Mouse (Mus musculus): ENCODE measurements at regions not wholly inside any gene's neighbourhood (a gene's known extent, or its start where the extent isn't known, plus 50 kb on each side); places are given as distances from the start of the nearest gene placed in this dataset.

DNA sequence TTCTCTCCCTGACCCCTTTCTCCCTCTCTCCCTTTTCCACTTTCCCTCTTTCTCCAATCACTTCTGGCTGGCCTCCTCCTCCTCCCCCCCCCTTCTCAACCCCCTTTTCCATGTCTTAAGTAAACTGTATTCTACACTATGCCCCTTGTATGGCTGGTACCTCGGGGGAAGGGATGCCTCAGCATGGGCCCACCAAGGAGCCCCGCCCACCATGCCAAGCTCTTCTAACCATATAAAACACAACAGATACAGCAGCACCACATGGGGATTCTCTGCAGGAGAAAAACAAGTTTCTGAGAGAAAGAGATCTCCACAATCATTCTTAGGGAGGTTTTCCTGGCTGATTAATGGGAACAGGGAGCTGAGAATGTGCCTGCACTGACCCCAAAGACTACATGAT lies 196.6 kb upstream of the Trib2 start:
- H3K4me2 ChIP-seq = no peak overlapping the region
- H3K9ac ChIP-seq = no peak overlapping the region
- H3K4me3 ChIP-seq = no peak overlapping the region
- no peaks in the 10 kb centered on the region for H3K9me3 ChIP-seq
- ATAC-seq (ENCODE audit: low read depth) = no peak
- no peaks in the 10 kb centered on the region for H3K36me3 ChIP-seq
- peaks cover 10% of the 10 kb centered on the region; the same call in 1 of the 2 replicates for H3K4me1 ChIP-seq (replicated peaks)
- 83% methylated on average over 2 of the region's 2 CpGs for WGBS
- no peaks in the 10 kb centered on the region for H3K27me3 ChIP-seq
- H3K27ac ChIP-seq (replicated peaks) = no peak overlapping the region

- H3K27me3 ChIP-seq = no peaks in the 10 kb centered on the region
- no peaks in the 10 kb centered on the region for H3K36me3 ChIP-seq
- H3K9me3 ChIP-seq = no peaks in the 10 kb centered on the region
- peaks cover 10% of the 10 kb centered on the region; the same call in 1 of the 2 replicates for H3K4me1 ChIP-seq (replicated peaks)
- H3K9ac ChIP-seq = no peak overlapping the region
- WGBS = 63% methylated on average over 4 of the region's 4 CpGs
- no peak overlapping the region for H3K4me3 ChIP-seq
- no peak for ATAC-seq (ENCODE audit: low read depth)
- H3K27ac ChIP-seq (replicated peaks) = no peak overlapping the region
- H3K4me2 ChIP-seq = no peak overlapping the region
Observed at GRCm38 (mm10) chr12:16012081-16012480, 195.4 kb upstream of the Trib2 start.

GRCm38 (mm10) chr12:16009822-16010620 lies 193.3 kb upstream of the Trib2 start:
- no peak overlapping the region for H3K4me2 ChIP-seq
- no peak for ATAC-seq (ENCODE audit: low read depth)
- 64% methylated on average over 10 of the region's 10 CpGs for WGBS
- H3K36me3 ChIP-seq = no peaks in the 10 kb centered on the region
- no peaks in the 10 kb centered on the region for H3K27me3 ChIP-seq
- H3K27ac ChIP-seq (replicated peaks) = no peak overlapping the region
- H3K4me1 ChIP-seq (replicated peaks) = peaks cover 10% of the 10 kb centered on the region; the same call in 1 of the 2 replicates
- no peak overlapping the region for H3K4me3 ChIP-seq
- no peak overlapping the region for H3K9ac ChIP-seq
- H3K9me3 ChIP-seq = no peaks in the 10 kb centered on the region

GRCm38 (mm10) chr12:16008763-16009515 lies 192.2 kb upstream of the Trib2 start:
- H3K9me3 ChIP-seq = no peaks in the 10 kb centered on the region
- 56% methylated on average over 3 of the region's 3 CpGs for WGBS
- H3K9ac ChIP-seq = no peak overlapping the region
- H3K4me3 ChIP-seq = no peak overlapping the region
- no peaks in the 10 kb centered on the region for H3K27me3 ChIP-seq
- H3K4me1 ChIP-seq (replicated peaks) = peaks cover 10% of the 10 kb centered on the region; the same call in 1 of the 2 replicates
- no peak overlapping the region for H3K4me2 ChIP-seq
- 0 out of 2 replicates have a peak overlapping the region, but pooled peaks have one; percentile 3 for H3K27ac ChIP-seq (replicated peaks)
- no peaks in the 10 kb centered on the region for H3K36me3 ChIP-seq
- no peak for ATAC-seq (ENCODE audit: low read depth)

DNA sequence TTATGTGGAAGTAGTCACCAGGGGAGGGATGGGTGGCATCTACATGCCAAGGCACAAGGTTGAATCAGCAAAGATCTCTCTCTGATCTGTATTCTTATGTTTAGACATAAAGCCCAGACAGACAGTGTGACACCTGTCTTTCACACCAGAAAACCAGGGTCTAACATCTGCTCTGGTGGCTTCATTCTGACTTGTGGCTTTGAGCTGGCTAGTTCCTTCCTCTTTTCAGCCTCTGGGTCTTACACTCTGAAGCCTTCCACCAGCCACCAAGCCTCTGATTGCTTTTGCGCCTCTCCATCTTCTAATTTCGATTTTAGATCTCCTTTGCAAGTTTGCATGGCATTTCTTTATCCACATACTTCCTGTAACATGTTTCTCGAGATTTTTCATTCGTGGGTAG lies 191.5 kb upstream of the Trib2 start:
- Histone ChIP-seq H3K4me1 (replicated peaks) (peaks cover 10% of the 10 kb centered on the region; the same call in 1 of the 2 replicates), H3K36me3 (no peaks in the 10 kb centered on the region), H3K9ac (no peak overlapping the region), H3K4me2 (no peak overlapping the region), H3K4me3 (no peak overlapping the region), H3K9me3 (no peaks in the 10 kb centered on the region), H3K27ac (replicated peaks) (no peak overlapping the region), H3K27me3 (no peaks in the 10 kb centered on the region)
- ATAC-seq (ENCODE audit: low read depth) = no peak
- 84% methylated on average over 4 of the region's 4 CpGs for WGBS

DNA sequence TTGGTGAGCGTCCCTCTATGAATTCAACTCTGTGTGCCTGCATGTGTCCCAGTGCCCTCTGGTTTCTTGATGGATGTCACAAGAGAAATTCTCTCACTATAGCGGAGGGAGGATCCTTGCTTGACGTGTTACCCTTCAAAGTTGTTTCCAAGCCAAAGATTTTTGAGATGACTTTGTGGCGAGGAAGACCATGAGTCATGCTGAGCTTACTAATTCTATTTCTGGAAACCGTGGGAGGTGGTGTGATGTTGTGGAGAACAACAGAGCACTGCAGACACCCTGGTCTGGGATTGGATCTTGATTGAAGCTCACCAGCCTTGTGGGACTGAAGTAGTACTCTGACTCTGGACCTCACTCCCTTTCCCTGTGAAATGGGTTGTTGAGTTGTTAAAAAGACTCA lies 190.0 kb upstream of the Trib2 start:
- 88% methylated on average over 5 of the region's 5 CpGs for WGBS
- Histone ChIP-seq H3K36me3 (no peaks in the 10 kb centered on the region), H3K9ac (no peak overlapping the region), H3K4me2 (no peak overlapping the region), H3K27ac (replicated peaks) (no peak overlapping the region), H3K9me3 (no peaks in the 10 kb centered on the region), H3K4me3 (no peak overlapping the region), H3K4me1 (replicated peaks) (peaks cover 5% of the 10 kb centered on the region; the same call in 1 of the 2 replicates), H3K27me3 (no peaks in the 10 kb centered on the region)
- ATAC-seq (ENCODE audit: low read depth) = no peak

- Histone ChIP-seq H3K27ac (replicated peaks) (no peak overlapping the region), H3K4me2 (no peak overlapping the region), H3K9me3 (no peaks in the 10 kb centered on the region), H3K4me3 (no peak overlapping the region), H3K27me3 (no peaks in the 10 kb centered on the region), H3K36me3 (no peaks in the 10 kb centered on the region), H3K9ac (no peak overlapping the region), H3K4me1 (replicated peaks) (peaks cover 1% of the 10 kb centered on the region; the same call in 1 of the 2 replicates)
- 89% methylated on average over 5 of the region's 5 CpGs for WGBS
- ATAC-seq (ENCODE audit: low read depth) = no peak
Observed at GRCm38 (mm10) chr12:16006286-16006685, 189.6 kb upstream of the Trib2 start.

DNA sequence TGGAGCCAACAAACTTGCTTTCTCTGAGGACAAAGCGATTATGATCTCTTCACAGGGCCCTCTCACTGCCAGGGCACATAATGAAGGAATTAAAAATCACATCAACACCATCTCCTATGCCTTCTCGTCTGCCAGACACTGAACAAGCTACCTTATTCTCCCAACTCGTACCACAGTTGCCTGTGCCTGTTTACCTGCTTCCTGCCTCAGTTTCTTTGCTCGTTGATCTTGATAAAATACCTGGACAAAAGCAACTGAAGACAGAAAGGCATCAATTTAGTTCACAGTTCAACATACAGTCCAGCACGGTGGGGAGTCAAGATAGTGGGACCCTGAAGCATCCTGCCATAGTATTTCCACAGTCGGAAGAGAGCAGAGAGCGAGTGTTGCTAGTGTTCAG lies 185.1 kb upstream of the Trib2 start:
- Histone ChIP-seq H3K9ac (no peak overlapping the region), H3K27ac (replicated peaks) (no peak overlapping the region), H3K9me3 (no peaks in the 10 kb centered on the region), H3K4me2 (no peak overlapping the region), H3K4me3 (no peak overlapping the region), H3K4me1 (replicated peaks) (no peaks in the 10 kb centered on the region), H3K36me3 (no peaks in the 10 kb centered on the region), H3K27me3 (no peaks in the 10 kb centered on the region)
- no peak for ATAC-seq (ENCODE audit: low read depth)
- WGBS = 91% methylated on average over 7 of the region's 7 CpGs

GRCm38 (mm10) chr12:16001225-16001624 lies 184.5 kb upstream of the Trib2 start:
- ATAC-seq (ENCODE audit: low read depth) = no peak
- no peak overlapping the region for H3K27ac ChIP-seq (replicated peaks)
- no peak overlapping the region for H3K4me2 ChIP-seq
- no peak overlapping the region for H3K4me3 ChIP-seq
- H3K4me1 ChIP-seq (replicated peaks) = no peaks in the 10 kb centered on the region
- no peaks in the 10 kb centered on the region for H3K9me3 ChIP-seq
- WGBS = 83% methylated on average over 5 of the region's 5 CpGs
- no peaks in the 10 kb centered on the region for H3K27me3 ChIP-seq
- no peak overlapping the region for H3K9ac ChIP-seq
- H3K36me3 ChIP-seq = no peaks in the 10 kb centered on the region

GRCm38 (mm10) chr12:15998331-15998730 lies 181.6 kb upstream of the Trib2 start:
- no peak overlapping the region for H3K4me2 ChIP-seq
- no peak overlapping the region for H3K27ac ChIP-seq (replicated peaks)
- H3K36me3 ChIP-seq = no peaks in the 10 kb centered on the region
- H3K4me3 ChIP-seq = no peak overlapping the region
- no peaks in the 10 kb centered on the region for H3K9me3 ChIP-seq
- no peak for ATAC-seq (ENCODE audit: low read depth)
- no peak overlapping the region for H3K9ac ChIP-seq
- no peaks in the 10 kb centered on the region for H3K4me1 ChIP-seq (replicated peaks)
- no peaks in the 10 kb centered on the region for H3K27me3 ChIP-seq

DNA sequence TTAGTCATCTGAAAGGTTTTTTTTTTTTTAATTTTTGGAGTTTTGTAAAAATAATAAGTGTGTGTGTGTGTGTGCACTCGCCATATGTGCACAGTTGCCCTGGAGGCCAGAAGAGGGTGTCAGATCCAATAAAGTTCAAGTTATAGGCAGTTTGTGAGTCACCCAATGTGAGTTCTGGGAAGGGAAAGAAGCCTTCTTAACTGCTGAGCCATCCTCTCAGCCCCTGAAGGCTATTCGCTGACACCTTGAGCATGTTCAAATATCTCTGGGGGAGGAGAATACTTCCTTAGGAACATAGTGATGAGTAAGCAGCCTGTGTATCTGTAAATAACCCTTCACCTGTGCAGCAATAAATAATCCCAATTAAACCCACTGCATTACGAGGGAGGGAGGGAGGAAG lies 177.1 kb upstream of the Trib2 start:
- Histone ChIP-seq H3K27me3 (no peaks in the 10 kb centered on the region), H3K4me3 (no peak overlapping the region), H3K4me2 (no peak overlapping the region), H3K9me3 (no peaks in the 10 kb centered on the region), H3K4me1 (replicated peaks) (no peaks in the 10 kb centered on the region), H3K27ac (replicated peaks) (no peak overlapping the region), H3K9ac (no peak overlapping the region), H3K36me3 (no peaks in the 10 kb centered on the region)
- whole genome bisulfite sequencing = 77% methylated on average over 3 of the region's 3 CpGs
- no peak for ATAC-seq (ENCODE audit: low read depth)

DNA sequence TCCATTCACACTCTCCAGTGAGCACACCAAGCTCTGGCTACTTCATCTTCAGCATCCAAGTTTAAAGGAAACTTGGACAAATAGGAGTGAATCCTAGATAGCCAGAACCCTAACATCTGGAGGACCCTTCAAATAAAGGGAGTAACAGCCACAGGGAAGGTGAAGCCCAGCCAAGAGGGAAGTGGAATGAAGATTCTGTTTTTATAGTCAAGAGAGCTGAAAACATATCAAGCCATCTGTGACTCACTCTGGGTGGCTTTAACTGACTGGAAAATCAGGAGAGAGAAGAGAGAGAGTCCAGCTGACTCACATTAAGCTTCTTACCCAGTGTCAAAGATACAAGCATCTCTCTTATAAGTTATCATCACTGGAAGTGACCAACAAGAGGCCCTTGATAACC lies 169.6 kb upstream of the Trib2 start:
- no peaks in the 10 kb centered on the region for H3K9me3 ChIP-seq
- no peak overlapping the region for H3K9ac ChIP-seq
- H3K27ac ChIP-seq (replicated peaks) = no peak overlapping the region
- ATAC-seq (ENCODE audit: low read depth) = no peak
- no peaks in the 10 kb centered on the region; the same call in 1 of the 2 replicates for H3K4me1 ChIP-seq (replicated peaks)
- no peaks in the 10 kb centered on the region for H3K36me3 ChIP-seq
- no peak overlapping the region for H3K4me2 ChIP-seq
- no peaks in the 10 kb centered on the region for H3K27me3 ChIP-seq
- no peak overlapping the region for H3K4me3 ChIP-seq
